Mouse (Mus musculus) midbrain, embryonic 12.5 days (tissue): ENCODE data around the gene Atp5c1. TPM values are rescaled to one million over a fixed set of nuclear protein-coding genes. Genes with fewer than 3 reads are reported as not detected.

Experiments used
- polyA plus RNA-seq: library from polyadenylated mRNA; unstranded; fragments of >200 nt; fragmentation: Nextera tagmentation; extraction: Ambion mirVana; gene quantifications from 2 replicates; pipeline ENCODE4 v1.2.1, GENCODE M21; 2016

Gene Atp5c1
- polyA plus RNA-seq, 1 experiment from 2014 or later: 462 TPM

Other genes with a start within 250 kb of the Atp5c1 start
- gene 4930412O13Rik, start 199.3 kb downstream of the Atp5c1 start, polyA plus RNA-seq: 3.0 and 5.3 TPM in 2 replicates
- gene 9230102O04Rik, start 191.0 kb downstream of the Atp5c1 start, polyA plus RNA-seq: 3.0 and 3.5 TPM in 2 replicates
- gene Gata3, start 190.5 kb downstream of the Atp5c1 start, polyA plus RNA-seq: 77.4 and 84.2 TPM in 2 replicates
- 17.8 and 18.1 TPM in 2 replicates for gene Taf3, start 31.9 kb downstream of the Atp5c1 start, polyA plus RNA-seq
- gene Kin, start 83 bp upstream of the Atp5c1 start, polyA plus RNA-seq: 38.8 and 41.6 TPM in 2 replicates
- 0.33 and 0.36 TPM in 2 replicates for gene Itih2, start 50.9 kb upstream of the Atp5c1 start, polyA plus RNA-seq
- gene Itih5, start 73.1 kb upstream of the Atp5c1 start, polyA plus RNA-seq: 6.5 and 8.6 TPM in 2 replicates